Mouse (Mus musculus): ENCODE results near the gene Tmem243.
"Not testable (repeated sequence)": the region's sequence is repeated elsewhere in the genome, so short reads cannot be mapped to it uniquely, and the experiment has no call there.

Tmem243 gene

GRCm38 (mm10) chr5:9169328-9170005 is 69.0 kb downstream of the Tmem243 start:
- DNase-seq (ENCODE audit: low read depth, low spot score): not testable (repeated sequence)

GRCm38 (mm10) chr5:9173295-9173694 is 72.8 kb downstream of the Tmem243 start:
- no peak for DNase-seq (ENCODE audit: low read depth, low spot score)

GRCm38 (mm10) chr5:9186467-9186866 is 86.0 kb downstream of the Tmem243 start:
- DNase-seq (ENCODE audit: low read depth, low spot score): no peak
